Mouse (Mus musculus) heart, adult 10 weeks (tissue): Measurements from ENCODE around the gene Efcab3. TPM values are rescaled to one million over a fixed set of nuclear protein-coding genes. Genes with fewer than 3 reads are reported as not detected.

ENCODE experiments used
- polyA plus RNA-seq: library from polyadenylated mRNA; stranded (reverse); fragments of 350-450 nt; fragmentation: Illumina TruSeq; extraction: RNeasy Lipid Tissue Mini Kit (QIAGEN cat#74804); gene quantifications from one replicate; pipeline ENCODE4 v1.2.3, GENCODE M21; 2014; ENCODE audit warnings: low read depth, low replicate concordance

Gene Efcab3
- polyA plus RNA-seq = not detected

GRCm38 (mm10) chr11:105063292-105063691 lies at the start of gene Efcab3:
TSS of gene Efcab3 (plus strand) at chr11:105063592.

GRCm38 (mm10) chr11:105125735-105126519 lies 62.5 kb downstream of the Efcab3 start, which contains the start of gene Mettl2:
TSS of gene Mettl2 (plus strand) at chr11:105126425.

GRCm38 (mm10) chr11:105146593-105146992 lies 83.2 kb downstream of the Efcab3 start, which contains the start of gene Gm10842:
TSS of gene Gm10842 (plus strand) at chr11:105146893.

Other genes with a start within 250 kb of the Efcab3 start
- gene Mettl2, start 62.8 kb downstream of the Efcab3 start, polyA plus RNA-seq = 12.8 TPM
- gene Gm10842, start 83.3 kb downstream of the Efcab3 start, polyA plus RNA-seq = not detected
- 30.5 TPM for gene Tlk2, start 115.2 kb downstream of the Efcab3 start, polyA plus RNA-seq
- gene Mrc2, start 229.1 kb downstream of the Efcab3 start, polyA plus RNA-seq = 10.8 TPM